Mouse (Mus musculus): ENCODE measurements at regions not wholly inside any gene's neighbourhood (a gene's known extent, or its start where the extent isn't known, plus 50 kb on each side); places are given as distances from the start of the nearest gene placed in this dataset.

DNA sequence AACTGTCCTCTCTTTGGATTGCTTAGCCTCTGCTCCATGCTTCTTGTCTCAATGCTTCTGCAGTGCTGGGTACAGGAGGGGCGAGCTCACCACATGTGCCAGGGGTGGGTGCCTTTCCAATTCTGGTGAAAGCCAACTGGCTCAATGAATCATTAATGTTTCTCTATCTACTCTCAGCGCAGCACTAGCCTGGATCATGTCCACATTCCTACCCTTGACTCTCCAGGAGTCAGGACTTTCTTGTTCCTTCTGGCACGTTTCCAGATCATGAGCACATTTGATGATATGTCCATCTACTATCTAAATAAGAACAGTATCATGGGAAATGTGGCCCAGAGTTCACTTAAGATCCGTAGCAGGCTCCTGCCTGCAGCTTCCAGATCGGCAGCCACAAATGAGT lies 80.8 kb downstream of the Mterf1b start:
- no peak for DNase-seq (ENCODE audit: extremely low read depth)
- Histone ChIP-seq H3K4me2 (ENCODE audit: insufficient read depth, low read depth, poor library complexity, severe bottlenecking) (no peak overlapping the region), H3K9me3 (replicated peaks; ENCODE audit: low read length) (no peaks in the 10 kb centered on the region), H3K79me2 (replicated peaks; ENCODE audit: control insufficient read depth, extremely low read depth, insufficient read depth, poor library complexity, severe bottlenecking) (no peaks in the 10 kb centered on the region), H3K4me3 (replicated peaks in 1 of 3; ENCODE audit: low read depth in 2 of 3, low read length in 2 of 3, poor library complexity in 1 of 3) (no peak overlapping the region), H3K27ac (ENCODE audit: insufficient read depth, low read depth) (no peak overlapping the region), H3K36me3 (replicated peaks in 1 of 2; ENCODE audit: control insufficient read depth in 1 of 2, insufficient read depth in 1 of 2, low read length in 1 of 2) (no peaks in the 10 kb centered on the region), H3K27me3 (replicated peaks) (no peaks in the 10 kb centered on the region), H3K4me1 (ENCODE audit: control insufficient read depth in 1 of 2, insufficient read depth in 2 of 2) (no peaks in the 10 kb centered on the region), H3K9ac (ENCODE audit: insufficient read depth, low read depth) (no peak overlapping the region)
- dilution Hi-C loops (cut with MboI; ENCODE audit: extremely low pct_ligation_motif_present, extremely low pct_unique_long_range_greater_than_20kb, low sequenced_read_pairs), result no loop called here
- in situ Hi-C loops (cut with MboI; ENCODE audit: low pct_ligation_motif_present, low pct_unique_long_range_greater_than_20kb, low sequenced_read_pairs), result loop anchor here (25.0 kb wide), 1 partner anchor 639 kb away; no protein-coding TSS in a partner anchor
- TF ChIP-seq ZC3H11A (IDR thresholded peaks at IDR 0.05; ENCODE audit: low read depth, low read length), result no peak
- TF ChIP-seq MYC (IDR thresholded peaks at IDR 0.05; ENCODE audit: low read depth, low read length), result no peak
- no peak for TF ChIP-seq POLR2A (IDR thresholded peaks at IDR 0.05; ENCODE audit: low read depth, low read length)
- TF ChIP-seq GABPA (IDR thresholded peaks at IDR 0.05; ENCODE audit: insufficient replicate concordance, low read depth, low read length), result no peak
- TF ChIP-seq CTCF (conservative IDR thresholded peaks at IDR 0.05 in 1 of 2, IDR thresholded peaks at IDR 0.05 in 1 of 2; ENCODE audit: low read depth in 2 of 2, low read length in 2 of 2), result no peak
- TF ChIP-seq EP300 (IDR thresholded peaks at IDR 0.05; ENCODE audit: low read length), result no peak
- no peak for TF ChIP-seq JUND (conservative IDR thresholded peaks at IDR 0.05; ENCODE audit: low read depth, low read length)

DNA sequence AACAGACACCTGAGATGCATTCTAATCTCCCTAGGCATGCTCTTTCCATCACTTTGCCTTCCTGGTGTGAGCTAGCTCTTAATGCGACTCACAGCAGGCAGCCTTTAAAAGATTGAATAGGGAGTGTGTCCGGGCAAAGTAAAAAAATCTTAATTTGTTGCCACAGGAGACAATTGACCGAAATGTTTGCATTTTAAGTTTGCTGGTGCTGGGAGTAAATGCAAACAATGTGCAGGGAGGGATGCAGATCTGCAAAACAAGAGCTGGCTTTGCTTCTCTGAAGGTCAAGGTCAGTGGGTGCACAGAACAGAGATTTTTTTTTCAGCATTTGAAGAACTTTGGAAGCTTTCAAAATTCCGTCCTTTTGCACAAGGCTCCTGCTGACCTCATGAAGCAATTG lies 111.4 kb downstream of the Mterf1b start:
- H3K9me3 ChIP-seq (replicated peaks; ENCODE audit: low read length), result no peaks in the 10 kb centered on the region
- H3K9ac ChIP-seq (ENCODE audit: insufficient read depth, low read depth), result no peak overlapping the region
- H3K27me3 ChIP-seq (replicated peaks), result no peaks in the 10 kb centered on the region
- H3K79me2 ChIP-seq (replicated peaks; ENCODE audit: control insufficient read depth, extremely low read depth, insufficient read depth, poor library complexity, severe bottlenecking), result no peaks in the 10 kb centered on the region
- no peak for DNase-seq (ENCODE audit: extremely low read depth)
- TF ChIP-seq MYC (IDR thresholded peaks at IDR 0.05; ENCODE audit: low read depth, low read length) (no peak), TBP (conservative IDR thresholded peaks at IDR 0.05; ENCODE audit: low read depth, low read length) (no peak), ZMIZ1 (IDR thresholded peaks at IDR 0.05; ENCODE audit: low read depth, low read length) (no peak), MAFK (IDR thresholded peaks at IDR 0.05; ENCODE audit: insufficient replicate concordance, low read length) (no peak), MAX (IDR thresholded peaks at IDR 0.05; ENCODE audit: low read length) (no peak), MXI1 (IDR thresholded peaks at IDR 0.05; ENCODE audit: low read depth, low read length) (no peak), BHLHE40 (IDR thresholded peaks at IDR 0.05; ENCODE audit: low read depth, low read length) (no peak), GABPA (IDR thresholded peaks at IDR 0.05; ENCODE audit: insufficient replicate concordance, low read depth, low read length) (no peak), RAD21 (IDR thresholded peaks at IDR 0.05; ENCODE audit: low read depth, low read length) (no peak), ZNF384 (IDR thresholded peaks at IDR 0.05; ENCODE audit: low read depth, low read length) (no peak), CHD1 (IDR thresholded peaks at IDR 0.05; ENCODE audit: low read depth, low read length) (no peak)
- H3K4me2 ChIP-seq (ENCODE audit: insufficient read depth, low read depth, poor library complexity, severe bottlenecking), result no peak overlapping the region
- H3K36me3 ChIP-seq (replicated peaks in 1 of 2; ENCODE audit: control insufficient read depth in 1 of 2, insufficient read depth in 1 of 2, low read length in 1 of 2), result no peaks in the 10 kb centered on the region
- dilution Hi-C loops (cut with MboI; ENCODE audit: extremely low pct_ligation_motif_present, extremely low pct_unique_long_range_greater_than_20kb, low sequenced_read_pairs), result no loop called here
- in situ Hi-C loops (cut with MboI; ENCODE audit: low pct_ligation_motif_present, low pct_unique_long_range_greater_than_20kb, low sequenced_read_pairs), result no loop called here
- no peak overlapping the region for H3K4me3 ChIP-seq (replicated peaks in 1 of 3; ENCODE audit: low read depth in 2 of 3, low read length in 2 of 3, poor library complexity in 1 of 3)
- no peak overlapping the region for H3K27ac ChIP-seq (ENCODE audit: insufficient read depth, low read depth)
- H3K4me1 ChIP-seq (ENCODE audit: control insufficient read depth in 1 of 2, insufficient read depth in 2 of 2), result no peaks in the 10 kb centered on the region

DNA sequence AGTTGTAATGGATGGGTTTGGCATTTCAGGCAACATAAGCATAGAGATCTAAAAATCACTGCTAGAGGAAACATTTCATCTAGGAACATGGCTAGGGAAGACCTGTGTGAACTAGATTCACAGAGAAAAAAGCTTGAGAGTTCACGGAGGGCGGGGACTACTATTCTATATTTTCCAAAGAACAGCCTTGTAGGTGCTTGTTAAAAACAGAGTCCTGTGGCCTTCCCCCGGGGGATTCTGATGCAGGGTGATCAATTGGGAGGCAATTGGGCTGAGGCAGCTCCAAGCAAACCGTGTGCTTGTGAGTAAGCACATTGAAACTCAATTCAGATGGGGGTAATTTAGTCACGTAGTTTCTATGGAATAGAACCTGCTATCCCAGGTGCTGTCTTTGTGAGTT lies 112.0 kb downstream of the Mterf1b start:
- Histone ChIP-seq H3K4me3 (replicated peaks in 1 of 3; ENCODE audit: low read depth in 2 of 3, low read length in 2 of 3, poor library complexity in 1 of 3) (no peak overlapping the region), H3K79me2 (replicated peaks; ENCODE audit: control insufficient read depth, extremely low read depth, insufficient read depth, poor library complexity, severe bottlenecking) (no peaks in the 10 kb centered on the region), H3K27me3 (replicated peaks) (no peaks in the 10 kb centered on the region), H3K4me1 (ENCODE audit: control insufficient read depth in 1 of 2, insufficient read depth in 2 of 2) (no peaks in the 10 kb centered on the region), H3K4me2 (ENCODE audit: insufficient read depth, low read depth, poor library complexity, severe bottlenecking) (no peak overlapping the region), H3K9me3 (replicated peaks; ENCODE audit: low read length) (no peaks in the 10 kb centered on the region), H3K9ac (ENCODE audit: insufficient read depth, low read depth) (no peak overlapping the region), H3K27ac (ENCODE audit: insufficient read depth, low read depth) (no peak overlapping the region), H3K36me3 (replicated peaks in 1 of 2; ENCODE audit: control insufficient read depth in 1 of 2, insufficient read depth in 1 of 2, low read length in 1 of 2) (no peaks in the 10 kb centered on the region)
- DNase-seq (ENCODE audit: extremely low read depth), result no peak
- dilution Hi-C loops (cut with MboI; ENCODE audit: extremely low pct_ligation_motif_present, extremely low pct_unique_long_range_greater_than_20kb, low sequenced_read_pairs), result no loop called here
- in situ Hi-C loops (cut with MboI; ENCODE audit: low pct_ligation_motif_present, low pct_unique_long_range_greater_than_20kb, low sequenced_read_pairs), result no loop called here
- TF ChIP-seq RCOR1 (conservative IDR thresholded peaks at IDR 0.05; ENCODE audit: low read depth, low read length) (no peak), ZKSCAN1 (IDR thresholded peaks at IDR 0.05; ENCODE audit: borderline replicate concordance, low read depth, low read length) (no peak), MEF2A (IDR thresholded peaks at IDR 0.05; ENCODE audit: borderline replicate concordance, low read depth, low read length) (no peak), USF2 (conservative IDR thresholded peaks at IDR 0.05; ENCODE audit: low read depth, low read length) (no peak), TBP (conservative IDR thresholded peaks at IDR 0.05; ENCODE audit: low read depth, low read length) (no peak), JUN (IDR thresholded peaks at IDR 0.05; ENCODE audit: insufficient read depth, low read depth, low read length) (no peak), BHLHE40 (IDR thresholded peaks at IDR 0.05; ENCODE audit: low read depth, low read length) (no peak), NELFE (IDR thresholded peaks at IDR 0.05; ENCODE audit: low read depth, low read length) (no peak), HCFC1 (IDR thresholded peaks at IDR 0.05; ENCODE audit: low read depth, low read length) (no peak), POLR2A (IDR thresholded peaks at IDR 0.05; ENCODE audit: low read depth, low read length) (no peak), CHD1 (IDR thresholded peaks at IDR 0.05; ENCODE audit: low read depth, low read length) (no peak), UBTF (IDR thresholded peaks at IDR 0.05; ENCODE audit: low read depth, low read length) (no peak), CTCF (conservative IDR thresholded peaks at IDR 0.05 in 1 of 2, IDR thresholded peaks at IDR 0.05 in 1 of 2; ENCODE audit: low read depth in 2 of 2, low read length in 2 of 2) (no peak), MYC (IDR thresholded peaks at IDR 0.05; ENCODE audit: low read depth, low read length) (no peak), SIN3A (IDR thresholded peaks at IDR 0.05; ENCODE audit: low read length) (no peak), PAX5 (IDR thresholded peaks at IDR 0.05; ENCODE audit: low read length) (no peak), RAD21 (IDR thresholded peaks at IDR 0.05; ENCODE audit: low read depth, low read length) (no peak)

All from CH12.LX (cell line).